Mouse (Mus musculus) G1E (cell line): ENCODE results near the gene Man1a. TPM values are rescaled to one million over a fixed set of nuclear protein-coding genes. Genes with fewer than 3 reads are reported as not detected.

Experiments used
- ATAC-seq: 2 replicates; pipeline ENCODE4 v1.8.0; 2016; ENCODE audit warnings: mild to moderate bottlenecking; ENCODE audit not compliant: insufficient number of reproducible peaks, poor library complexity, low FRiP score, severe bottlenecking; ENCODE audit errors: extremely low read depth
- DNase-seq: peaks from one replicate; pipeline ENCODE4 v3.0.0; 2012; ENCODE audit warnings: low spot score
- H3K27me3 ChIP-seq: 2 replicates; pipeline ENCODE4 v1.6.1; 2012; ENCODE audit warnings: mild to moderate bottlenecking, low read length, inconsistent platforms; ENCODE audit not compliant: insufficient read depth
- H3K36me3 ChIP-seq: replicated peaks from 2 replicates; pipeline ENCODE3; 2012; ENCODE audit warnings: mild to moderate bottlenecking, inconsistent platforms
- H3K4me1 ChIP-seq: 2 replicates; pipeline ENCODE4 v1.6.1; 2012; ENCODE audit warnings: low read depth, low read length, inconsistent platforms, mixed read lengths; ENCODE audit not compliant: insufficient read depth
- H3K4me3 ChIP-seq: 2 replicates; pipeline ENCODE4 v1.5.1; 2012; ENCODE audit warnings: low read depth, mild to moderate bottlenecking, inconsistent platforms, low read length, moderate library complexity, mixed read lengths
- H3K9me3 ChIP-seq: replicated peaks from 2 replicates; pipeline ENCODE4 v1.6.1; 2012; ENCODE audit warnings: inconsistent platforms
- CTCF ChIP-seq: IDR thresholded peaks from 2 replicates; pipeline ENCODE4 v1.5.1; 2012; ENCODE audit warnings: low read depth, low read length, inconsistent platforms, mixed read lengths
- GATA1 ChIP-seq: IDR thresholded peaks from 2 replicates; pipeline ENCODE4 v1.6.1; 2012; ENCODE audit warnings: borderline replicate concordance, low read length, inconsistent platforms, mixed read lengths
- GATA2 ChIP-seq: IDR thresholded peaks from 2 replicates; pipeline ENCODE4 v1.6.1; 2012; ENCODE audit warnings: low read depth, low read length, inconsistent platforms, borderline replicate concordance
- POLR2AphosphoS5 ChIP-seq: IDR thresholded peaks from 2 replicates; pipeline ENCODE4 v1.6.1; 2012; ENCODE audit warnings: low read depth, low read length, inconsistent platforms; ENCODE audit not compliant: insufficient replicate concordance
- TAL1 ChIP-seq: conservative IDR thresholded peaks from 2 replicates; pipeline ENCODE4 v1.6.1; 2012; ENCODE audit warnings: low read depth, low read length, inconsistent platforms, mixed read lengths
- polyA plus RNA-seq: library from polyadenylated mRNA; stranded (reverse); fragments of >175 nt; gene quantifications from 2 replicates; pipeline ENCODE4 v1.2.3, GENCODE M21; 2012
- total RNA-seq, 2 experiments: library from RNA; stranded (forward) in 1 of 2; stranded (reverse) in 1 of 2; fragments of 200-1000 nt in 1 of 2; fragments of >200 nt in 1 of 2; fragmentation: Nextera tagmentation in 1 of 2; gene quantifications; 2 replicates each; pipeline ENCODE4 v1.2.3; 2014 to 2017

The Man1a gene
- total and polyA plus RNA-seq, 3 experiments, result 0.03 to 6.6 (median 0.05) TPM

GRCm38 (mm10) chr10:53925456-53925855 lies 151.0 kb downstream of the Man1a start:
- Histone ChIP-seq H3K27me3 (no peaks in the 10 kb centered on the region), H3K4me3 (no peak overlapping the region), H3K4me1 (no peaks in the 10 kb centered on the region), H3K9me3 (0 out of 2 replicates have a peak, but pooled peaks cover 10% of the 10 kb centered on the region), H3K36me3 (no peaks in the 10 kb centered on the region)
- ATAC-seq (no peak), DNase-seq (no peak)
- TF ChIP-seq POLR2AphosphoS5 (no peak), TAL1 (no peak), GATA2 (no peak), CTCF (no peak), GATA1 (no peak)

- no peak for TF ChIP-seq GATA1
- TF ChIP-seq CTCF, result no peak
- TF ChIP-seq GATA2, result no peak
- no peak for TF ChIP-seq POLR2AphosphoS5
- no peak for TF ChIP-seq TAL1
- Histone ChIP-seq H3K4me3 (no peak overlapping the region), H3K4me1 (no peaks in the 10 kb centered on the region), H3K36me3 (no peaks in the 10 kb centered on the region), H3K9me3 (0 out of 2 replicates have a peak, but pooled peaks cover 13% of the 10 kb centered on the region), H3K27me3 (no peaks in the 10 kb centered on the region)
- no peak for DNase-seq
- ATAC-seq, result no peak
These were observed 154.2 kb downstream of the Man1a start for GRCm38 (mm10) chr10:53922236-53922635.

GRCm38 (mm10) chr10:53917517-53917916 lies 158.9 kb downstream of the Man1a start:
- Histone ChIP-seq H3K27me3 (no peaks in the 10 kb centered on the region), H3K9me3 (0 out of 2 replicates have a peak, but pooled peaks cover 2% of the 10 kb centered on the region), H3K4me1 (no peaks in the 10 kb centered on the region), H3K4me3 (no peak overlapping the region), H3K36me3 (no peaks in the 10 kb centered on the region)
- no peak for ATAC-seq
- TF ChIP-seq TAL1, result no peak
- no peak for TF ChIP-seq CTCF
- TF ChIP-seq GATA1, result no peak
- no peak for TF ChIP-seq POLR2AphosphoS5
- TF ChIP-seq GATA2, result no peak
- no peak for DNase-seq

- no peaks in the 10 kb centered on the region for H3K36me3 ChIP-seq
- H3K4me1 ChIP-seq, result no peaks in the 10 kb centered on the region
- ATAC-seq (no peak), DNase-seq (no peak)
- H3K4me3 ChIP-seq, result no peak overlapping the region
- TF ChIP-seq GATA1 (no peak), POLR2AphosphoS5 (no peak), GATA2 (no peak), TAL1 (no peak), CTCF (no peak)
- H3K9me3 ChIP-seq, result 0 out of 2 replicates have a peak, but pooled peaks cover 2% of the 10 kb centered on the region
- H3K27me3 ChIP-seq, result no peaks in the 10 kb centered on the region
These were observed 160.7 kb downstream of the Man1a start for GRCm38 (mm10) chr10:53915719-53916118.

- no peak for DNase-seq
- Histone ChIP-seq H3K9me3 (0 out of 2 replicates have a peak, but pooled peaks cover 2% of the 10 kb centered on the region), H3K4me1 (no peaks in the 10 kb centered on the region), H3K36me3 (no peaks in the 10 kb centered on the region), H3K4me3 (no peak overlapping the region), H3K27me3 (no peaks in the 10 kb centered on the region)
- TF ChIP-seq GATA2, result no peak
- no peak for TF ChIP-seq POLR2AphosphoS5
- TF ChIP-seq TAL1, result no peak
- TF ChIP-seq CTCF, result no peak
- no peak for TF ChIP-seq GATA1
- no peak for ATAC-seq
These were observed 161.3 kb downstream of the Man1a start for GRCm38 (mm10) chr10:53914974-53915609.

- H3K27me3 ChIP-seq, result no peaks in the 10 kb centered on the region
- H3K4me1 ChIP-seq, result no peaks in the 10 kb centered on the region
- no peak overlapping the region for H3K4me3 ChIP-seq
- no peak for TF ChIP-seq GATA2
- no peak for TF ChIP-seq CTCF
- no peak for TF ChIP-seq POLR2AphosphoS5
- no peak for TF ChIP-seq TAL1
- TF ChIP-seq GATA1, result no peak
- H3K9me3 ChIP-seq, result no peaks in the 10 kb centered on the region
- no peak for ATAC-seq
- DNase-seq, result no peak
- H3K36me3 ChIP-seq, result no peaks in the 10 kb centered on the region
These were observed 162.7 kb downstream of the Man1a start for GRCm38 (mm10) chr10:53913546-53914312.
